Mouse (Mus musculus) frontal cortex, postnatal 14 days (tissue): ENCODE measurements around the gene Cirbp.

ENCODE experiments used
- DNase-seq, 2 experiments: peaks; one replicate each; pipeline ENCODE4 v3.0.0; 2022; ENCODE audit warnings: low spot score in 2 of 2

Cirbp gene

DNA sequence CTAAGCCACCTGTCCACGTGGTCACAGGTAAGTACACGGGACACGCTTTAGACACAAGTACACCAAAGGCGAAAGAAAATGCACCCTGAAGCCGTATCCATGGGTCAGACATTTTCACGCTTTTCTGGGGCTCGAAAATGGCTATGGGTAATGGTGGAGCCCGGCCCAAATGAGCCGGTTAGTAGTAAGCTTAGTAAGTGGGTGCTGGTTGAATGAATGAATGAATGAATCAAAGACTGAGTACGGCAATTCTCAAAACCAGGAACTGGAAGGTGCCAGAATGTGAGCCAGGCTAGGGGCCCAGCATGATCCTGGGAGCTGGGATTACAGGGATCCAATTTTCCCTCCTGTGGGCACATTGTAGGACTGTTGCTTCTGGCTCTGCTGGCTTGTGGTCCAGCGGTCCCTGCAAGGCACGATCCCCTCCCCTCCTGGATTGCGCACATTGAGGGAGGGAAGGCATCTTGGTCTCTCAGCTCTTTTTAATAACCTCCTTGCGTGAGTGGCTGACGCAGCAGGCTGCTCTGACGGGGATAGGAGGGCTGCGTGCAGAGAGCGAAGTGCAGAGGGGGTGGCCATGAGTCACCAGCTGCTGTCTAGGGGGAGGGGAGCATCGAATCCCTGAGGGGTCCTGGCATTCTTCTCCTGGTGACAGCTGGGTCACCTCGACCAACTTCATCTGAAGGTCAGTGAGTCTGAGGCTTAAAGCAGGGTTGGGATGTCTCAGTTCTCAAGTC is at the start of gene Cirbp:
Gene Cirbp, plus strand, starts transcription at position 594 of the 737 bp plus-strand sequence.
- DNase-seq, result no peak

DNA sequence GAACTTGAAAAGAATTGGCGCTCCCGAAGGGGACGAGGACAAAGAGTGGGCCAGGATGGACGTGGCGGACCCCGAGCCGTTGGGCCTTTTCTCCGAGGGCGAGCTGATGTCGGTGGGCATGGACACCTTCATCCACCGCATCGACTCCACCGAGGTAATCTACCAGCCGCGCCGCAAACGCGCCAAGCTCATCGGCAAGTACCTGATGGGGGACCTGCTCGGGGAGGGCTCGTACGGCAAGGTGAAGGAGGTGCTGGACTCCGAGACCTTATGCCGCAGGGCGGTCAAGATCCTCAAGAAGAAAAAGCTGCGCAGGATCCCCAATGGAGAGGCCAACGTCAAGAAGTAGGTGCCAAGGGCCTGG is 49.2 kb upstream of the Cirbp start:
- no peak for DNase-seq

DNA sequence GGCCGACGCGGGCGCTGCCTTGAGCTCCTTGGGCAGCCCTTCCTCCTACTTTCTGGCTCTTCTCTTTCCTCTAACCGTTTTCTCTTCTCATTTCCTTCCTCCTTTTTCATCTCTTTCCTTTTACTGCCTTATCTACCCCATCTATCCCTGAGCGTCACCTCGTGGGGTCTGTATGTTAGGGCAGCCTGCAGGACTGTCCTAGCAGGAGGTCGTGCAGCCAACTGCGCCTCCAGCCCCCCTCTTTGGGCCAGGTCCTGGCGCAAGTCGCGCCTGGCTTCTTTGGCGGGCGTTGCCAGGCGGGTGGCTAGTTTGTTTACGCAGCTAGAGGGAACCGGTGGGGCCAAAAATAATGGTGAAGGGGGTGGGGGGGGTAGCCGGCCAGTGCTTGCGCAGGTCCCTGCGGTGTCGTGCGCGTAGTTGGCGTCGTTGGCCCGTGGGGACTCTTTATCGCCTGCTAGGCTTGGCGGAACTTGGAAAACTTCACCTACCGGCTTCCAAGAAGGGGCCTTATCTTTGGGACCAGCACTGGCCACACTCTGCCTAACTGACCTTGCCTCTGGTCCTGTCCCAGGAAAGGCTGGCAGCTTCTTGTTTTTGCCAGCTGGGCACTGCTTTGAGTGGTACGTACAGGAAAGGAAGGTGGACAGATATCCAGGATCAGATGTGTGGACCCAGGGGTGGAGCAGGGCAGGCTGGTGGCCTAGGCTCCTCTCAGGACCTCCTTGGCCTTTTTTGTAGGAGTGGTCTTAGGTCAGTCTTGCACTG is 48.7 kb upstream of the Cirbp start:
- no peak for DNase-seq

DNA sequence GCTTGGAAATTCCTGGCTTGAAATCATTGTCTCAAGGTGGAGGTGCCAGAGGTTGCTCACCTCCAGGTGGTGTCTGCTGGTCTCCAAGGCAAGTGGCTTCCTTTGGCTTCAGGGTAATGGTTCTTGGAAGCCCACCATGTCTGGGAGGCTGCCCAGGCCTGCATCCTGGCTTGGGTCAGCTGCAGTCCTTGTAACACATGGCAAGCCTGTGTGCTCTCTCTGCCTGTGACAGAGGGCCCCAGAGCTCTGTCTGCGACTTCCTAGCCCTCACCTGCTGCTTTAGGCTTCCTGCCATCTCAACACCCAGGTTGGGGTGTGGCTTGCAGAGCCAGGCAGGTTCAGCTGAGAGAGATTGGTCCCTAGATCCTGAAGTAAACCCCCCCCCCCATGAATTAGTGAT is 48.0 kb upstream of the Cirbp start:
- DNase-seq, result no peak

DNA sequence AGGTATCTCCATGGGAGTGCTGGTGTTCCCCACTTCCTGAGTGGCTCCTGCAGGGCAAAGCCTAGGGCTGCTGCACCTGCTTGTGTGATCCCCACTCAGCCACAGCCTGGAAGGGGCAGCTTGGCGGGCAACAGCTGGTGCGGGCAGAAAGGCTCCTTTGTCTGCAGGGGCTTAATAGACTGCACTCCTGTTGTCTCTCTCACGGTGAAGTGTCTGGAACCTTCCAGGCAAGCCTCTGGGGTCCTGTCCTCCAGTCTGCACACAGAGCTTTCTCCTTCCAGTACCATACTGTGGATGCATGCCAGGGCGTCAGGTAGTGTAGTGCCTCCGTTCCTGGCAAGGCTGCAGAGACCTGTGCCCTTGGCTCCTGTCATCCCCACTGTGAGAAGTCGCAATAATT is 47.2 kb upstream of the Cirbp start:
- DNase-seq, result no peak

DNA sequence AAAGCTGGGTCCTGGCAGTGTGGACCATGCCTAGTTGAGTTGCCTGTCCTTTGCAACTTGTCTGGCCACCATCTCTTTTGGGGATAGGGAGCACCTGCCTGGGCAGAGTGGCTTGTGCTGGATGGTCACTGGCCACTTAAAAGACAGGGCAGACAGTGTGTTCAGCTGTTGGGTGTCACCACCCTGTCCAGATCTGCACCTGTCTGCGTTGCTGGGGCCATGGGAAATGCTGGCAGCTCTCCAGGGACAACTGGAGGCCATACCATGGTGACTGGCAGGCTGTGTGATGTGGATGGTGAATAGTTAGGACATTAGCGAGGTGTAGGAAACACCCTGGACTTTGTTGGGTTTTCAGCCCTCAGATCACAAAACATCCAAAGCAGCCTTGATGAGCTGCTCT is 45.6 kb upstream of the Cirbp start:
- no peak for DNase-seq

DNA sequence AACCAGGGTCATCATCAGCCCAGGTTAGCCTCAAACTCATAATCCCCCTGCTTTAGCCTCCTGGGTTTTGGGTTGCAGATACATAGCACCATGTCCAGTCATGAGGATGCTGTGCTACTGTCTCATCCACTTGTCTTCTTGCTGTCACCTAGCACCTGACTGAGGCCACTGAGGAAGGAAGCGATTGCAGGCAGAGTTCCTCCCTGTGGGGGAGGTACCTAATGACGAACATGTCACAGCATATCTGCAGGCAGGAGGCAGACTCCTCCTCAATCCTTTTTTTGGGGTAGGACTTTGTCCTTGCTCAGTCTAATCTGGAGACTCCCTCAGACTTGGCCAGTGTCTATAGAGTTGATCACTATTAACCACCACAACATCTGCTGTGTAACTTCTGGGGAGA is 44.1 kb upstream of the Cirbp start:
- DNase-seq, result no peak

DNA sequence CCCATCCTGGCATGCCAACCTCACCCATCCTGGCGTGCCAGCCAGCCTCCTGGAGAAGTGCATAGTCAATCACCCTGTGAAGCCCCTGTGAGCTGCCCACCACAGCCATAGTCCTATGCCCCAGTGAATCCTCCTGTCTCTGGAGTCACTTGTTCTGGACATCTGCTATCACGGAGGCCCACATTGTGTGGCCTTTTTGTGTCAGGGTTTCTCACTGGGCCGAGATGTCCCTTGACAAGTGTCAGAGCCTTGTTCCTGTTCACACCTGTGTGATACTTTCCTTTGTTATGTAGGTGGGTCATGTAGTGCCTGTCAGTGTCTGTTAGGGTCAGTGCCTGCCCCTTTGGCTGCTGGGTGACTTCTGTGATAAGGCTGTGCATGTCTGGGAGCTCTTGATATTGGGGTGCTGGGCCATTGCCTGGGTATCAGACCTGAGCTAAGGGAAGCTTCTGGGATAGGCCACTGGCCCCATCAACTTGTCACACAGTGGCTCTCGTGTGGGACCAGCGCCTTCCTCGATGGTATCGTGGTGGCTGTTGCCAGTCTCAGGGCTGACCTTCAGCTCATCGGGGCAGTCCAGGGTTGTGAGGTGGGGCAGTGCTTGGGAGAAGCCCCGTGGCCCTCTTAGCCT is 41.7 kb upstream of the Cirbp start:
- no peak for DNase-seq

DNA sequence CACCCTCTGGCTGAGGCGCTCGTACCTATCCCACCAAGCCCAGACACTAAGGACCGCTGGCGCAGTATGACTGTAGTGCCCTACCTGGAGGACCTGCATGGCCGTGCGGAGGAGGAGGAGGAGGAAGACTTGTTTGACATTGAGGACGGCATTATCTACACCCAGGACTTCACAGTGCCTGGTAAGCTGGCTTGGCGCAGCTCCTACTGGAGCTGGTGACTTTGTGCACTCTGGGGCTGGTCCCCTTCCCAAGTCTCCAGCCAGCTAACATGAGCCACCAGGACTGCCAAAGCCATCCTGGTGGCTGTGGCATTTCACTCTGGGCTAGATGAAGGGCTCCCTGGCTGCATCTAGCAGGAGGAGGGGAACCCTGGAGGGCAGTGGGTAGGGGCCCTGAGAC is 37.9 kb upstream of the Cirbp start:
- DNase-seq, result no peak

DNA sequence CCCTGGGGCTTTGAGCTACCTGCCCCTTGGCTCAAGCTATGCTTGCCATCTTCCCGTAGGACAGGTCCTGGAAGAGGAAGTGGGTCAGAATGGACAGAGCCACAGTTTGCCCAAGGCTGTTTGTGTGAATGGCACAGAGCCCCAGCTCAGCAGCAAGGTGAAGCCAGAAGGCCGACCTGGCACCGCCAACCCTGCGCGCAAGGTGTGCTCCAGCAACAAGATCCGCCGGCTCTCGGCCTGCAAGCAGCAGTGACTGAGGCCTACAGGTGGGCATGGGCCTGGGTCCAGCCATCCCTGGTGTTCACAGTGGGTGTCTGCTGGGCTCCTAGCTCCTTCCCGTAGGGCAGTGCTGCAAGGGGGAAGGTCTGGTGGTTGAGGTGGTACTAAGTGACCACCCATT is 35.9 kb upstream of the Cirbp start:
- no peak for DNase-seq

DNA sequence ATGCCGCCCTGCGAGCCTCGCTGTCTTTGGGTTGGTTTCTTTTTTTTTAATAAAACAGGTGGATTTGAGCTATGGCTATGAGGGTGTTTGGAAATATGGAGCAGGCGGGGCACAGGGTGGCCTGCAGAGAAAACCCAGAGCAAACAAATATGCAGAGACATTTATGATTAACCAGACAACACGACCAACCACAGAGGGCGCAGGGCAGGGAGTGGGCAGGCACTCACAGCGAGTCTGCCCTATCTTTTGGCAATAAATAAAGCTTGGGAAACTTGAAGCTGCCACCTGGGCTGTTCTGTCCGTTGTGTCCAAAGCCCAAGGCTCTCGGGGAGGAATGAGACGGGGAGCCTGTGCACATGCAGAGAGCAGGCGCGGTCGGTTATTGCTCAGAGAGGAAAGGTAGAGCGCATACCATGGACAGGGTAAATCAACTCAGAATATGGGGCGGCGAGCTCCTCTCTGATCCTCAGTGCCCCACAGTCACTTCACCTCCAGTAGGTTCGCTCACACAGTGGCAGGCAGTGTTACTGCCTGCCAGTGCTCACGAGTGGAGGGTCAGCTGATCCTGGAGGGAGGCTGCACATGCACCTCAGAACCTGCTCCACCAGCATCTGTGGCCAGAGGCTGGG is 35.3 kb upstream of the Cirbp start:
- peak in 1 of 2 experiments; percentile 14 for DNase-seq

DNA sequence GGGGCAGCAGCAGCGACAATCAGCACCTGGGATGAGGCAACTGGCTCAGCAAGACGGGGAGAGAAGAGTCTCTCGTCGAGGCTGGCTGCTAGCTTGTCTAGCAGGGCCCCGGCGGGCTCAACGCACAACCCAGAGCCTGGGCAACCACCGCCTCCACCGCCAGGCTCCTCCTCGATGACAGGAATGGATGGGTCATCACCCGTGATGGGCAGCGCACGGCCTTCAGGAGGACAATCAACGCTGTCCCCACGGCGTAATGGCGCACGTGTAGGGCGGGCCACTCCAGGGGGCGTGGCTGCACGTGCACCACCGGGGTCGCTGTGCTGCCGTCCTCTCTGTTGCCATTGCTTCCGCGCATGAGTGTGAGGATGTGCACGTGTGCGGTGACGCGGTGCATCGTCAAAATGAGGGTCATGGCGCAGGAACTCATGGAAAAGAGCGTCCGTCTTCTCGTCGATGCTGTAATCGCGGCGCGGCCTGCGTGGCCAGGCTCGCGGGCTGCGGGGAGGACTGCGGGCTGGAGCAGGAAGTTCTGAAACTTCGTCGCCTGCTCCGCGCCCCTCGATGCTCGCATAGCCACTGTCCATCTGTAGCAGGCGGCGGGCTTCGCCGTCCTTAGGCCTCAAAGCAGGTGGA is 34.4 kb upstream of the Cirbp start:
- DNase-seq, result peak in 1 of 2 experiments; percentile 66

DNA sequence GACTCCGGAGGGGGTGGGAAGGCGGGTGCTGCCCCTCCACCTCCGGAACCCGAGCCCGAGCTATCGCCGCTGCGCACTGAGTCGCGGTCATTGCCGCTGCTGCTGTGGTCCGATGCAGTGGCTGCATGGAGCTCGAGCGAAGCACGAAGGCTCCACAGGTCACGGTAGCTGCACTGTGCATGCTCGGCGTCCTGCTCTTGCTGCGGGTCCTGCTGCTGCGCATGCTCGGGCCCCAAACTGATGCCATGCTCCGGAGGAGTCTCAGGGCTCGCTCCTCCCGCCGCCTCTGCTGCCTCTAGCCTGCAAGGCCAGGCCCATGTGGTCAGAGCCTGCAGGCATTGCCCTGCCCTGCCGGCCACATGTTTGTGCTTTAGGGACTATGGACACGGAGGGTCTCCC is 33.8 kb upstream of the Cirbp start:
- DNase-seq, result no peak

DNA sequence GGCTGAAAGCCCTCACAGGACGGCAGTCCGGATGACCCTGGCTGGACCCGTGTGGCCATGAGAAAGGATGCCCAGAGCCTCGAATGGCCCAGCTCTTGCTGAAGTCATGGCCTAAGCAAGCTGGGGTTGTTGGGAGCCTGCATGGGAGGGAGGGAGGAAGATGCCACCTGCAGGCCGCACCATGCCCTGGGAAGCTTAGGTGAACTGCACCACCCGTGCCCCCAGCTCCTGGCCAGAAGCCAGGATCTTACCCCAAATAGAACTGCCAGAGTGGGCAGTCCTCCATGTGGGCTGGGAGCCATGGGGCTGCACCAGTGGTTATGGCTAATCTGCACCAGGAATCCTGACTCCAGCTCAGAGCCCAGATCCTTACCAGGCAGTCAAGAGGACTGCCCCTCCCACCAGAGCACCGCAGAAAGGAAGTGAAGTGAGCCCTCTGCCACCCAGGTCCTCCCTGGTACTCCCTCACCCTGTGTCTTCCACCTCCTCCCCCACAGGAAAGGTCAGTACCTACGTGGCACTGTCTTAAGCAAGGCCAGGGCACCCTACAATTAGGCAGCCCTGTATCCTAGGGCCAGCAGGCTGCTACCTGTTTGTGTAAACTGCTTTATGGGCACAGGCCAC is 32.4 kb upstream of the Cirbp start:
- no peak for DNase-seq

DNA sequence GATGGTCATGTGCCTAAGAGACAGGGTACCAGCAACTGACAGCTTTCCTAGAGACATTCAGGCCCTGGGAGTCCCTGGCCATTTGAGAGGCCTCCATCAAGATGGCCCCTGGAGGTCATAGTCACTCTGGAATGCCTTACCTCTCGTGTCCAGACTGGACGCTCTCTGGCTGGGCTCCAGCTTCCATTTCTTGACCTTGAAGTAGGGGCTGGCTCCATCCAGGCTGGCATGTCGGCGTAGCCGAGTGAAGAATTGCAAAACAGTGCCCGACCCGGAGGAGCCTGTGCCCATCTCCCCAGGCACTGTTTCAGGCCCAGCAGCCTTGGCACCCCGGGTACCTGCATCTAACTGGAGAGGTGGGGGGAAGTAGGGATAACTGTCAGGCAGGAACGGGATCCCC is 31.4 kb upstream of the Cirbp start:
- DNase-seq, result no peak

DNA sequence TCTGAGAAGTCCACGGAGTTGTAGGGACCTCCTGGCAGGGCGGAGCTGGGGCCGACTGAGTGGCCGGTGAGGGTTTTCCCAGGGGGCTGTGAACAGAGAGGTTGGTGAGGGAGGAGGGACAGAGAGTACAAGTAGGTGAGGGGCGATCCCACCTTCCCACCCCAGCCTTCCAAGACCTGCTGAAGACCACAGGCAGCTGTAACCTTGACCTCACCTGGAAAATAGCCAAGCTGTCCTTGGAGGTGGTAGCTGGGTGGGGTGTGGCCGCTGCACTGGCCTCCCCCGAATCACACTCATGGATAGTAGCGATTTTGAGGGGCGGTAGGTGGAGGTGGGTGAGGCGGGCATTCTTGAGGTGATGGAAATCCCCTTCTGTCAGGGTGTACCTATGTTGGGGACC is 30.6 kb upstream of the Cirbp start:
- no peak for DNase-seq

DNA sequence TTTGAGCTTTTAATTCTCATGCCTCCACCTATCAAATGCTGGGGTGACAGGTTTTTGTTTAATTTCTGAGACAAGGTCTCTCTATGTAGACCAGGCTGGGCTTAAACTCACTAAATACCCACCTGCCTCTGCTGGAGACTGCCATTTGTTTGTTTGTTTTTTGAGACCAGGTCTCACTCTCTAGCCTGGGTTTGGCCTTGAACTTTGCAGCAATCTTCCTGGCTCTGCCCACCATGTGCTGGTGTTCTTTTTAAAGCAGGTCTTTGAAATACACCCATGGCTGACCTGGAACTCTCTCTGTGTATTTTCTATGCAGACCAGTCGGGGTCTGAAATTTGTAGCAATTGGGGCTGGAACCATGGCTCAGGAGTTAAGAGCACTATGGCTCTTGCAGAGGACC is 30.1 kb upstream of the Cirbp start:
- no peak for DNase-seq

DNA sequence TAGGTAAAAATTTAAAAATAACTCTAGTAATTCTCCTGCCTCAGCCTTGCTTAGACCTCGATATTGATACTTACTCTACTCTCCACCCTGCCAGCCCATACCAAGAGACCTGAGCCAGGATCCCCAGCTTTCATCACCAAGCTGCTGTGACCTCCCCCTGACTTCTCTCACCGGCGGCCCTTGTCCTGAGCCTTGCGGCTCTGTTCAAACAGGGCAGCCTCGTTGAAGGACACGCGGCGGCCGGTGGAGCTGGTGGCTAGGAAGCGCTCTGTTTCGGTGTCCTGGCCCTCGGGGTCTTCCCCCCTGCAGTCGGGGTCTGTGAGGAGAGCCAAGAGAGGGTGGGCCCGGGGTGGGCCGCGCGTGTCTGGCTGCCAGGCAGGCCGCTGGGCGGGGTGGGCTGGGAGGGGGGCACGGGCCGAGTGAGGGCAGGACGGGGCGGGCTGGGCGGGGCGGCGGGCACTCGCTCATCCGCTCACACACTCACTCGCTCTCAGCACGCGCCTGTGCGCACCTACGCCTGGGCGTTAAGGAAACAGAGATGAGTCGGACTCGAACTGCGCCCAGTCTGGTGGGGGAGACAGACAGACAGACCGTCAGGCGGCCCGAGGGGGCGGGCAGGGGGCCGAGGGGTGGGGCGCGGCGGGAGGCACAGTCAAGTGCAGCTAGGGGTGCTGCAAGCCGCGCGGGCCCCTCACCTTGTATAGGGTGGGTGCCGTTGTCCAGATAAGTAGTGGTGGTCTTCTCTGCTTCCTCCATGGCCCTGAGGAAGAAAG is 29.4 kb upstream of the Cirbp start:
- no peak for DNase-seq

DNA sequence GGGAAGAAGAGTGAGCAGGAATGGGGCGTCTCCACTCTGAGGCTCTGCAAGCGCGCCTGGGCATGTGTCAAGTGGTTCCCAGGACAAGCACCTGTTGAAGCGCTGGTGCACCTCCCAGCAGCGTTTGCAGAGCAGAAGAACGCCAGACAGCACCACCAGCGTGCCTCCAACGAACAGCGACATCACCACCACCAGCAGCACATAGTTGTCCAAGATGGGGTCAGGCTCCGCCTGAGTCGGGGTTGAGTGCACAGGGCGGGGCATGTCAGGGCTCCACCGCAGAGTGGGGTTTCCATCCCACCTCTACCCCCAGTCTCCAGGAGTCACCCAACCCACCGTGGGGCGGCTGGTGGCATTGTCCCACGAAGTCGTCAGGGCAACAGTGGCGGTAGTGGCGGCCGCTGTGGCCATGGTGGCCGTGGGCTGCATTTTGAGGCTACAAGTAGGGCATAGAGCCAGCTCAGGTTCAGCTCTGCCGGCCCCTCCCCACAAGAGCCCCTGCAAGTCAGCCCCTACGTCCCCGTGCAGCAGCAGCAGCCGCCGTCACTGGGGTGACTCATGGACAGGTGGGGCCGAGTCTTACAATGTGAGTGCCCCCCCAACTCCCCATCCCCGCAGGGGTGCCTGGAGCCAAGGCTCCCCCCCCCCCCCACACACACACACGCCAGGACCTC is 28.7 kb upstream of the Cirbp start:
- DNase-seq, result no peak
